Mouse (Mus musculus): ENCODE results near the gene Gm21987. TPM values are rescaled to one million over a fixed set of nuclear protein-coding genes. Genes with fewer than 3 reads are reported as not detected.
A peak's percentile ranks its signal among the peaks of the same experiment; 100 is the strongest.

Gm21987 gene
- polyA plus RNA-seq, 1 experiment from 2014 or later: not detected

DNA sequence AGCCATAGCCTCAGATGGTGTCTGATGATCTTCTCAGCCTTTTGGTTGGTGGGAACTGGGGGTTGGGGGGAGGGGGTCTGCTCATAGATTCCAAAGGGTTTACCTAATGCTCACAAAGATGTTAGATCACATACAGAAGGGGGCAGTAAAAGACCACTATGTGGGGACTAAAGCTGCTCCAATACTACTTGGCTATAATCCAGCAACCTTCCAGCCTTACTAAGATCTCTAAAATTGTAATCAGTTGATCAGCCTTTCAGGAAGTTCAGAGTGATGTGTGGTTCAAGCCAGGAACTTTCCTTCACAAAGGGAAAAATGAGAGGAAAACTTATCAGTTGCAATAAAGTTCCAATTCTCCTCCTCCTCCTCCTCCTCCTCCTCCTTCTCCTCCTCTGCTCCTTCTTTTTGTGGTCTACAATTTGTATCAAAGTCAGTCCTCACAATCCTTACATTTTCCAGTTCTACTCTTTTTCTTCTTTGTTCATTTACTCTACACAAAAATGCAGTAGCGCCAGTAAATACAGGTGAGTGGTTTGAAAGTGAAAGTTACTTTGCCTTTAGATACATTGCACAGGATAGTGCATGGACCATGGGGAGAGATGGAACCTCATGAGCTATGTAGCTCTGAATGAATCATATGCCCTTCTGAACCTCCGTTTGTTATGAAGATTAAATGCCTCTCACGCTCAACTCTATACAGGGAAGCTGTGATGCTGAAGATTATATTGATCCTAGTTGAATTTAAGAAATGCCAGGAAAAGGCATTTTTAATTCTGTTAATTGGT lies 1.7 kb upstream of the Gm21987 start:
- Histone ChIP-seq H3K9me3 (ENCODE audit: control insufficient read depth, low read length) (no peaks in the 10 kb centered on the region), H3K4me3 (replicated peaks; ENCODE audit: low read length) (no peak overlapping the region), H3K4me1 (replicated peaks; ENCODE audit: control insufficient read depth, insufficient read depth, low read length) (peaks cover 5% of the 10 kb centered on the region), H3K9ac (no peak overlapping the region), H3K4me2 (replicated peaks) (no peak overlapping the region), H3K27ac (no peak overlapping the region), H3K36me3 (replicated peaks; ENCODE audit: control insufficient read depth, insufficient read depth) (peaks cover 9% of the 10 kb centered on the region), H3K27me3 (ENCODE audit: control insufficient read depth, insufficient read depth, low read length) (no peaks in the 10 kb centered on the region)
- ATAC-seq (ENCODE audit: low FRiP score) (no peak), DNase-seq (ENCODE audit: low spot score) (peak; percentile 81)
- WGBS: 81% methylated on average over 3 of the region's 3 CpGs

DNA sequence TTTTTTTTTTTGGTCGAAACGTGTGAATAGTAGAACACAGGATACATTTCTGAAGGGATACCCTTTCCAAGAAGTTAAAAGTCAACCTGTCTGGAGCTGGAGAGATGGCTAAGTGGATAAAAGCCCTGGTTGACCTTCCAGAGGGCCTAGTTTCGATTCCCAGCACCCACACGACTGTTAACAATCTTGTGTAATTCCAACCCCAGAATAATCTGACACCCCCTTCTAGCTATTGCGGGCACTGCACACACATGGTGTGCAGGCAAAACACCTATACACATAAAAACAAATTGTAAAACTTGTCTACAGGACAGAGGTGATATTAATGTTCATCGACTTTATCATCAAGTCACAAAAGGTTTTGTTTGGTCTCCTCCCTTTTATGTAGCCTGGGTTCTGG lies 748 bp downstream of the Gm21987 start:
- 63% methylated on average over 6 of the region's 6 CpGs for WGBS
- no peaks in the 10 kb centered on the region for H3K9me3 ChIP-seq (ENCODE audit: control insufficient read depth, low read length)
- H3K4me2 ChIP-seq (replicated peaks): peak overlapping the region; percentile 71
- no peak for ATAC-seq (ENCODE audit: low FRiP score)
- DNase-seq (ENCODE audit: low spot score): no peak
- peak overlapping the region; percentile 80 for H3K9ac ChIP-seq
- H3K27me3 ChIP-seq (ENCODE audit: control insufficient read depth, insufficient read depth, low read length): no peaks in the 10 kb centered on the region
- peak overlapping the region; percentile 74 for H3K4me3 ChIP-seq (replicated peaks; ENCODE audit: low read length)
- H3K4me1 ChIP-seq (replicated peaks; ENCODE audit: control insufficient read depth, insufficient read depth, low read length): peaks cover 5% of the 10 kb centered on the region
- peaks cover 27% of the 10 kb centered on the region for H3K36me3 ChIP-seq (replicated peaks; ENCODE audit: control insufficient read depth, insufficient read depth)
- H3K27ac ChIP-seq: no peak overlapping the region

DNA sequence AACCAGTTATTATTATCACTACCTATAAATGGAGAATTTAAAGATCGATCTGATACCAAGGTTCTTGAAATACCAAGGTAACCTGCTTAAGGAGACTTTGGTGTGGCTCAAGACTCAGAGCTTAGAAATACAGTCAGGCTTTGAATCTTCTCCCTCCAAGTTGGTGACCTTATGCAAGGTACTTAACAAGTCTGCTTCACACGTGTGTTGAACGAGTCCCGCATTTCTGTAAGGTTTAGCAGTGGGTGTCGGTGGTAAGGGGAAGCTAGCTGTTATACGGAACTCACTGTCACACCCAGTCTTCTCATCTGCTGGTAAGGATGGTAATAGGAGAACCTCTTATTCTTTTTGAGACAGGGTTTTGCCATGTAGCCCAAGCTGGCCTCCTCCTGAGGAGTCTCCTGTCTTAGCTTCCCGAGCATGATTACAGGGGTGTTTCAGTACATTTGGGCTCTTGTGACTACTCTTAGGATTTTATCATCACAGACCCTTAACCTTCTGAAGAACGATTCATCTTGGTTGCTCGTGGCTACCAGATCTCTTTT lies 1.4 kb downstream of the Gm21987 start:
- H3K9ac ChIP-seq: no peak overlapping the region
- 91% methylated on average over 9 of the region's 9 CpGs for WGBS
- no peaks in the 10 kb centered on the region for H3K9me3 ChIP-seq (ENCODE audit: control insufficient read depth, low read length)
- peaks cover 30% of the 10 kb centered on the region for H3K36me3 ChIP-seq (replicated peaks; ENCODE audit: control insufficient read depth, insufficient read depth)
- DNase-seq (ENCODE audit: low spot score) (no peak), ATAC-seq (ENCODE audit: low FRiP score) (no peak)
- peaks cover 5% of the 10 kb centered on the region for H3K4me1 ChIP-seq (replicated peaks; ENCODE audit: control insufficient read depth, insufficient read depth, low read length)
- no peak overlapping the region for H3K4me2 ChIP-seq (replicated peaks)
- no peaks in the 10 kb centered on the region for H3K27me3 ChIP-seq (ENCODE audit: control insufficient read depth, insufficient read depth, low read length)
- no peak overlapping the region for H3K27ac ChIP-seq
- no peak overlapping the region for H3K4me3 ChIP-seq (replicated peaks; ENCODE audit: low read length)

- H3K9ac ChIP-seq: no peak overlapping the region
- H3K27ac ChIP-seq: no peak overlapping the region
- no peaks in the 10 kb centered on the region for H3K9me3 ChIP-seq (ENCODE audit: control insufficient read depth, low read length)
- ATAC-seq (ENCODE audit: low FRiP score) (no peak), DNase-seq (ENCODE audit: low spot score) (no peak)
- H3K4me2 ChIP-seq (replicated peaks): no peak overlapping the region
- H3K4me1 ChIP-seq (replicated peaks; ENCODE audit: control insufficient read depth, insufficient read depth, low read length): peaks cover 5% of the 10 kb centered on the region
- WGBS: 96% methylated on average over 2 of the region's 2 CpGs
- no peak overlapping the region for H3K4me3 ChIP-seq (replicated peaks; ENCODE audit: low read length)
- no peaks in the 10 kb centered on the region for H3K27me3 ChIP-seq (ENCODE audit: control insufficient read depth, insufficient read depth, low read length)
- H3K36me3 ChIP-seq (replicated peaks; ENCODE audit: control insufficient read depth, insufficient read depth): peaks cover 40% of the 10 kb centered on the region
Observed at GRCm38 (mm10) chr16:38349881-38350280, 3.0 kb downstream of the Gm21987 start.

DNA sequence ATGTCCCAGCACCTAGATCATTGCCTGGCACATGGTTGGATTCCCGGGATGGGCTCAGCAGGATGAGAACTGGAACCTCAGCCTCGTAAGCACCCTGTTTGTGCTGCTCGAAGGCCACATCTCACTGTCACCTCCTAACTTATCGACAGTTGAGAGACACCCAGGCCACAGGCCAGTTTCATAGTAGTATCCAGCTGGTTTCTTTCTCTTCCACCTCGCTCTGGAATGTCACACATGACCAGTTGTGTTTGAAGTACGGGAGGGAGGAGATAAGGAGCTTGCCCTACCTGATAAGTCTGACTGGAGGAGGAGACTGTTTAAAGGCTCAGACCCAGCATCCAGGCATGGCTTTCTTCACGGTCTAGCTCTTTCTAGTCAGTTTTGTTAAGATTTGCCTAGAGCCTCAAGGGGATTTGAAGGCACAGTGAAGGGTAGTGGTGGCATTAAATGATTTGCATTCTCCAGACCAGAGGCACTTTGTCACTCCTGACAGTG lies 3.6 kb downstream of the Gm21987 start:
- H3K36me3 ChIP-seq (replicated peaks; ENCODE audit: control insufficient read depth, insufficient read depth): peaks cover 40% of the 10 kb centered on the region
- no peak overlapping the region for H3K4me3 ChIP-seq (replicated peaks; ENCODE audit: low read length)
- WGBS: 93% methylated on average over 7 of the region's 7 CpGs
- H3K27ac ChIP-seq: no peak overlapping the region
- H3K4me2 ChIP-seq (replicated peaks): no peak overlapping the region
- H3K27me3 ChIP-seq (ENCODE audit: control insufficient read depth, insufficient read depth, low read length): no peaks in the 10 kb centered on the region
- DNase-seq (ENCODE audit: low spot score) (no peak), ATAC-seq (ENCODE audit: low FRiP score) (no peak)
- peaks cover 5% of the 10 kb centered on the region for H3K4me1 ChIP-seq (replicated peaks; ENCODE audit: control insufficient read depth, insufficient read depth, low read length)
- H3K9ac ChIP-seq: no peak overlapping the region
- H3K9me3 ChIP-seq (ENCODE audit: control insufficient read depth, low read length): no peaks in the 10 kb centered on the region

- WGBS: 90% methylated on average over 6 of the region's 6 CpGs
- peaks cover 5% of the 10 kb centered on the region for H3K4me1 ChIP-seq (replicated peaks; ENCODE audit: control insufficient read depth, insufficient read depth, low read length)
- H3K4me2 ChIP-seq (replicated peaks): no peak overlapping the region
- ATAC-seq (ENCODE audit: low FRiP score) (no peak), DNase-seq (ENCODE audit: low spot score) (no peak)
- no peaks in the 10 kb centered on the region for H3K9me3 ChIP-seq (ENCODE audit: control insufficient read depth, low read length)
- H3K36me3 ChIP-seq (replicated peaks; ENCODE audit: control insufficient read depth, insufficient read depth): peaks cover 40% of the 10 kb centered on the region
- H3K27me3 ChIP-seq (ENCODE audit: control insufficient read depth, insufficient read depth, low read length): no peaks in the 10 kb centered on the region
- H3K9ac ChIP-seq: no peak overlapping the region
- no peak overlapping the region for H3K27ac ChIP-seq
- H3K4me3 ChIP-seq (replicated peaks; ENCODE audit: low read length): no peak overlapping the region
Observed at GRCm38 (mm10) chr16:38350939-38351338, 4.1 kb downstream of the Gm21987 start.

GRCm38 (mm10) chr16:38352031-38352430 lies 5.2 kb downstream of the Gm21987 start:
- no peak overlapping the region for H3K4me2 ChIP-seq (replicated peaks)
- no peak for DNase-seq (ENCODE audit: low spot score)
- no peaks in the 10 kb centered on the region for H3K9me3 ChIP-seq (ENCODE audit: control insufficient read depth, low read length)
- H3K27ac ChIP-seq: no peak overlapping the region
- no peaks in the 10 kb centered on the region for H3K27me3 ChIP-seq (ENCODE audit: control insufficient read depth, insufficient read depth, low read length)
- H3K4me1 ChIP-seq (replicated peaks; ENCODE audit: control insufficient read depth, insufficient read depth, low read length): peaks cover 5% of the 10 kb centered on the region
- ATAC-seq (ENCODE audit: low FRiP score): no peak
- WGBS: 83% methylated on average over 7 of the region's 7 CpGs
- no peak overlapping the region for H3K4me3 ChIP-seq (replicated peaks; ENCODE audit: low read length)
- no peak overlapping the region for H3K9ac ChIP-seq
- H3K36me3 ChIP-seq (replicated peaks; ENCODE audit: control insufficient read depth, insufficient read depth): peaks cover 46% of the 10 kb centered on the region

DNA sequence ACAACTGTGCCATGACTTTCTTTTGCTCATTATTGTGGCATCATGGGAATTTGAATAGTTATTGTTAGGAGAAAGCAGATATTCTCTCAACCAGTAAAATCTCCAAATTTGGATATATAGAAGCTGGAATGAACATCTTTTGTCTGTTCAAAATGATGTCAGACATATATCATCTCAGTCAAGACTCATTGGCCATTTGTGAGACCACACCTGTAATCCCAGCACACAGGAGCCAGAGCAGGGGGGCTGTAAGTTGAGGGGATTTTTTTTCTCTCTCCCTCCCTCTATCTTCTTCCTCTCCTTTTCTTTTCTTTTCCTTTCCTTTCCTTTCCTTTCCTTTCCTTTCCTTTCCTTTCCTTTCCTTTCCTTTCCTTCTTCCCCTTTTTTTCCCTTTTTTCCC lies 6.0 kb downstream of the Gm21987 start:
- no peaks in the 10 kb centered on the region for H3K27me3 ChIP-seq (ENCODE audit: control insufficient read depth, insufficient read depth, low read length)
- H3K4me2 ChIP-seq (replicated peaks): no peak overlapping the region
- no peak for DNase-seq (ENCODE audit: low spot score)
- H3K9me3 ChIP-seq (ENCODE audit: control insufficient read depth, low read length): no peaks in the 10 kb centered on the region
- peaks cover 46% of the 10 kb centered on the region for H3K36me3 ChIP-seq (replicated peaks; ENCODE audit: control insufficient read depth, insufficient read depth)
- H3K4me1 ChIP-seq (replicated peaks; ENCODE audit: control insufficient read depth, insufficient read depth, low read length): peaks cover under 1% of the 10 kb centered on the region
- no peak overlapping the region for H3K4me3 ChIP-seq (replicated peaks; ENCODE audit: low read length)
- no peak overlapping the region for H3K27ac ChIP-seq
- no peak overlapping the region for H3K9ac ChIP-seq
- ATAC-seq (ENCODE audit: low FRiP score): no peak

GRCm38 (mm10) chr16:38353642-38354041 lies 6.8 kb downstream of the Gm21987 start:
- ATAC-seq (ENCODE audit: low FRiP score) (no peak), DNase-seq (ENCODE audit: low spot score) (no peak)
- Histone ChIP-seq H3K27me3 (ENCODE audit: control insufficient read depth, insufficient read depth, low read length) (no peaks in the 10 kb centered on the region), H3K4me1 (replicated peaks; ENCODE audit: control insufficient read depth, insufficient read depth, low read length) (no peaks in the 10 kb centered on the region), H3K36me3 (replicated peaks; ENCODE audit: control insufficient read depth, insufficient read depth) (peaks cover 46% of the 10 kb centered on the region), H3K27ac (no peak overlapping the region), H3K9me3 (ENCODE audit: control insufficient read depth, low read length) (no peaks in the 10 kb centered on the region), H3K9ac (no peak overlapping the region), H3K4me3 (replicated peaks; ENCODE audit: low read length) (no peak overlapping the region), H3K4me2 (replicated peaks) (no peak overlapping the region)
- WGBS: 92% methylated on average over 2 of the region's 2 CpGs
